Mouse (Mus musculus): ENCODE results near the gene Fbxo33. TPM values are rescaled to one million over a fixed set of nuclear protein-coding genes. Genes with fewer than 3 reads are reported as not detected.

The Fbxo33 gene
- total RNA-seq, 2 experiments from 2014 or later = 20.7 to 54.1 TPM

- ATAC-seq (replicated peaks; ENCODE audit: low FRiP score, poor library complexity, severe bottlenecking) = no peak
Measured at GRCm38 (mm10) chr12:59205571-59205970, 14.0 kb downstream of the Fbxo33 start.

- ATAC-seq (replicated peaks; ENCODE audit: low FRiP score, poor library complexity, severe bottlenecking) = no peak
Measured at GRCm38 (mm10) chr12:59199361-59199760, 20.2 kb downstream of the Fbxo33 start.

- no peak for ATAC-seq (replicated peaks; ENCODE audit: low FRiP score, poor library complexity, severe bottlenecking)
Measured at GRCm38 (mm10) chr12:59198750-59199149, 20.8 kb downstream of the Fbxo33 start.

- no peak for ATAC-seq (replicated peaks; ENCODE audit: low FRiP score, poor library complexity, severe bottlenecking)
Measured at GRCm38 (mm10) chr12:59195941-59196340, 23.6 kb downstream of the Fbxo33 start.

- ATAC-seq (replicated peaks; ENCODE audit: low FRiP score, poor library complexity, severe bottlenecking) = no peak
Measured at GRCm38 (mm10) chr12:59195065-59195464, 24.5 kb downstream of the Fbxo33 start.

GRCm38 (mm10) chr12:59194341-59195003 lies 25.1 kb downstream of the Fbxo33 start:
- ATAC-seq (replicated peaks; ENCODE audit: low FRiP score, poor library complexity, severe bottlenecking) = peak; percentile 77

- no peak for ATAC-seq (replicated peaks; ENCODE audit: low FRiP score, poor library complexity, severe bottlenecking)
Measured at GRCm38 (mm10) chr12:59193637-59194036, 25.9 kb downstream of the Fbxo33 start.

- no peak for ATAC-seq (replicated peaks; ENCODE audit: low FRiP score, poor library complexity, severe bottlenecking)
Measured at GRCm38 (mm10) chr12:59188086-59188682, 31.3 kb downstream of the Fbxo33 start.

- no peak for ATAC-seq (replicated peaks; ENCODE audit: low FRiP score, poor library complexity, severe bottlenecking)
Measured at GRCm38 (mm10) chr12:59177814-59178213, 41.7 kb downstream of the Fbxo33 start.

- no peak for ATAC-seq (replicated peaks; ENCODE audit: low FRiP score, poor library complexity, severe bottlenecking)
Measured at GRCm38 (mm10) chr12:59169935-59170334, 49.6 kb downstream of the Fbxo33 start.

GRCm38 (mm10) chr12:59166557-59166956 lies 53.0 kb downstream of the Fbxo33 start:
- no peak for ATAC-seq (replicated peaks; ENCODE audit: low FRiP score, poor library complexity, severe bottlenecking)

GRCm38 (mm10) chr12:59164522-59164921 lies 55.0 kb downstream of the Fbxo33 start:
- ATAC-seq (replicated peaks; ENCODE audit: low FRiP score, poor library complexity, severe bottlenecking) = peak; percentile 65; the same call in 1 of the 2 replicates

- no peak for ATAC-seq (replicated peaks; ENCODE audit: low FRiP score, poor library complexity, severe bottlenecking)
Measured at GRCm38 (mm10) chr12:59162797-59163196, 56.7 kb downstream of the Fbxo33 start.

- ATAC-seq (replicated peaks; ENCODE audit: low FRiP score, poor library complexity, severe bottlenecking) = no peak
Measured at GRCm38 (mm10) chr12:59161091-59161490, 58.4 kb downstream of the Fbxo33 start.

Other genes with a start within 250 kb of the Fbxo33 start
- gene Sec23a, start 207.7 kb downstream of the Fbxo33 start, total RNA-seq (2015; ENCODE audit: low replicate concordance) = 6.5 and 15.9 TPM in 2 replicates
- 10.7 and 13.2 TPM in 2 replicates for gene Sec23a, start 207.7 kb downstream of the Fbxo33 start, total RNA-seq (2017; ENCODE audit: low replicate concordance)
- 12.2 and 14.4 TPM in 2 replicates for gene Gemin2, start 206.3 kb downstream of the Fbxo33 start, total RNA-seq (2015; ENCODE audit: low replicate concordance)
- 9.2 and 17.7 TPM in 2 replicates for gene Gemin2, start 206.3 kb downstream of the Fbxo33 start, total RNA-seq (2017; ENCODE audit: low replicate concordance)
- 57.3 and 74.6 TPM in 2 replicates for gene Trappc6b, start 158.3 kb downstream of the Fbxo33 start, total RNA-seq (2015; ENCODE audit: low replicate concordance)
- gene Trappc6b, start 158.3 kb downstream of the Fbxo33 start, total RNA-seq (2017; ENCODE audit: low replicate concordance) = 44.2 and 45.4 TPM in 2 replicates
- 62.7 and 66.7 TPM in 2 replicates for gene Pnn, start 152.8 kb downstream of the Fbxo33 start, total RNA-seq (2015; ENCODE audit: low replicate concordance)
- gene Pnn, start 152.8 kb downstream of the Fbxo33 start, total RNA-seq (2017; ENCODE audit: low replicate concordance) = 67.9 and 69.1 TPM in 2 replicates
- gene Mia2, start 123.9 kb downstream of the Fbxo33 start, total RNA-seq (2015; ENCODE audit: low replicate concordance) = 89.4 and 98.9 TPM in 2 replicates
- gene Mia2, start 123.9 kb downstream of the Fbxo33 start, total RNA-seq (2017; ENCODE audit: low replicate concordance) = 138 and 233 TPM in 2 replicates

Data from erythroid progenitor cell, adult 5-6 weeks (primary cell).